Mouse (Mus musculus) heart, embryonic 14.5 days (tissue): Measurements from ENCODE around the gene Tmem80. TPM values are rescaled to one million over a fixed set of nuclear protein-coding genes. Genes with fewer than 3 reads are reported as not detected.

Source experiments
- ATAC-seq: fragments of 200-750 bp; cut with Nextera tagmentation; 2 replicates; pipeline ENCODE4 v1.8.0; 2017; ENCODE audit warnings: low read depth, moderate TSS enrichment; ENCODE audit not compliant: insufficient number of reproducible peaks, insufficient read depth, low FRiP score
- H3K27ac ChIP-seq, 2 experiments: fragments of 200-500 bp in 1 of 2; fragments of 300-500 bp in 1 of 2; sonication (generic) in 1 of 2; replicated peaks in 1 of 2; 2 replicates each; pipeline ENCODE4 v1.5.1; 2012 to 2014; ENCODE audit warnings: low read depth in 2 of 2, low read length in 2 of 2, control low read depth in 1 of 2, mild to moderate bottlenecking in 1 of 2, mixed read lengths in 1 of 2; ENCODE audit not compliant: control insufficient read depth in 1 of 2, insufficient read depth in 1 of 2
- H3K27me3 ChIP-seq: fragments of 300-500 bp; sonication (generic); 2 replicates; pipeline ENCODE4 v1.6.1; 2014; ENCODE audit warnings: mild to moderate bottlenecking, low read length, control low read depth; ENCODE audit not compliant: control insufficient read depth, insufficient read depth
- H3K36me3 ChIP-seq: fragments of 300-500 bp; sonication (generic); 2 replicates; pipeline ENCODE4 v1.6.1; 2014; ENCODE audit warnings: mild to moderate bottlenecking, control low read depth, low read length, mixed read lengths; ENCODE audit not compliant: control insufficient read depth, insufficient read depth
- H3K4me1 ChIP-seq, 2 experiments: fragments of 200-500 bp in 1 of 2; fragments of 300-500 bp in 1 of 2; sonication (generic) in 1 of 2; 2 replicates each; pipeline ENCODE4 v1.6.1; 2012 to 2014; ENCODE audit warnings: low read length in 2 of 2, control low read depth in 1 of 2, mixed read lengths in 1 of 2; ENCODE audit not compliant: control insufficient read depth in 2 of 2, insufficient read depth in 2 of 2
- H3K4me2 ChIP-seq: fragments of 300-500 bp; sonication (generic); 2 replicates; pipeline ENCODE4 v1.6.1; 2014; ENCODE audit warnings: mild to moderate bottlenecking, low read length
- H3K4me3 ChIP-seq, 2 experiments: fragments of 200-500 bp in 1 of 2; fragments of 300-500 bp in 1 of 2; sonication (generic) in 1 of 2; 2 replicates each; pipeline ENCODE4 v1.5.1; 2012 to 2014; ENCODE audit warnings: low read length in 2 of 2, mild to moderate bottlenecking in 2 of 2, control low read depth in 1 of 2, low read depth in 1 of 2, moderate library complexity in 1 of 2; ENCODE audit not compliant: control insufficient read depth in 1 of 2, insufficient read depth in 1 of 2
- H3K9ac ChIP-seq: fragments of 300-500 bp; sonication (generic); 2 replicates; pipeline ENCODE4 v1.6.1; 2014; ENCODE audit warnings: mild to moderate bottlenecking, low read length
- H3K9me3 ChIP-seq: fragments of 300-500 bp; sonication (generic); 2 replicates; pipeline ENCODE4 v1.6.1; 2016; ENCODE audit warnings: low read length, control low read depth; ENCODE audit not compliant: control insufficient read depth
- WGBS: fragments of 180-500 bp; shearing (Covaris S2); extraction: QIAGEN DNeasy Blood & Tissue Kit; methylation state at CpG from one replicate; pipeline ENCODE4 v1.1.7; 2014; 5-methylcytosine and 5-hydroxymethylcytosine counted together
- polyA plus RNA-seq: library from polyadenylated mRNA; unstranded; fragments of >200 nt; fragmentation: Nextera tagmentation; extraction: Ambion mirVana; gene quantifications from 2 replicates; pipeline ENCODE4 v1.2.1, GENCODE M21; 2014

The Tmem80 gene
- polyA plus RNA-seq, 1 experiment from 2014 or later = 22.2 TPM

GRCm38 (mm10) chr7:141326546-141327446, 743 bp upstream of the Tmem80 start:
- 0 out of 2 replicates have a peak, but pooled peaks have one; percentile 2 for ATAC-seq
- peak overlapping the region; percentile 99 for H3K4me2 ChIP-seq
- peak overlapping the region; percentile 99 to 100 for H3K27ac ChIP-seq
- no peaks in the 10 kb centered on the region for H3K27me3 ChIP-seq
- peak overlapping the region; percentile 93 for H3K9ac ChIP-seq
- WGBS = 7% methylated on average over 33 of the region's 35 CpGs
- H3K36me3 ChIP-seq = peaks cover 22% of the 10 kb centered on the region
- H3K4me3 ChIP-seq = peak overlapping the region; percentile 71 to 72
- no peaks in the 10 kb centered on the region for H3K9me3 ChIP-seq
- H3K4me1 ChIP-seq = peaks cover 10 to 25% of the 10 kb centered on the region in 2 experiments

GRCm38 (mm10) chr7:141328373-141328990, 943 bp downstream of the Tmem80 start:
- H3K4me3 ChIP-seq = peak overlapping the region; percentile 71 to 72
- no peak for ATAC-seq
- peak overlapping the region; percentile 99 to 100 for H3K27ac ChIP-seq
- H3K4me2 ChIP-seq = peak overlapping the region; percentile 99
- H3K4me1 ChIP-seq = peaks cover 10 to 25% of the 10 kb centered on the region in 2 experiments
- peak overlapping the region; percentile 93 for H3K9ac ChIP-seq
- peaks cover 14% of the 10 kb centered on the region for H3K36me3 ChIP-seq
- no peaks in the 10 kb centered on the region for H3K9me3 ChIP-seq
- 18% methylated on average over 24 of the region's 24 CpGs for whole genome bisulfite sequencing
- H3K27me3 ChIP-seq = no peaks in the 10 kb centered on the region

GRCm38 (mm10) chr7:141330706-141331105, 3.2 kb downstream of the Tmem80 start:
- H3K36me3 ChIP-seq = peaks cover 23% of the 10 kb centered on the region
- no peak overlapping the region for H3K4me3 ChIP-seq
- no peaks in the 10 kb centered on the region for H3K9me3 ChIP-seq
- no peak overlapping the region for H3K9ac ChIP-seq
- no peak for ATAC-seq
- no peaks in the 10 kb centered on the region for H3K27me3 ChIP-seq
- H3K27ac ChIP-seq = no peak overlapping the region
- H3K4me1 ChIP-seq = peaks cover 10 to 19% of the 10 kb centered on the region in 2 experiments
- H3K4me2 ChIP-seq = no peak overlapping the region

- no peak overlapping the region for H3K27ac ChIP-seq
- peaks cover under 1 to 6% of the 10 kb centered on the region in 2 experiments for H3K4me1 ChIP-seq
- H3K4me2 ChIP-seq = no peak overlapping the region
- no peak for ATAC-seq
- no peak overlapping the region for H3K4me3 ChIP-seq
- H3K9ac ChIP-seq = no peak overlapping the region
- 80% methylated on average over 6 of the region's 6 CpGs for whole genome bisulfite sequencing
- peaks cover 23% of the 10 kb centered on the region for H3K36me3 ChIP-seq
- no peaks in the 10 kb centered on the region for H3K9me3 ChIP-seq
- H3K27me3 ChIP-seq = no peaks in the 10 kb centered on the region
Measured at GRCm38 (mm10) chr7:141331990-141332389, 4.5 kb downstream of the Tmem80 start.

GRCm38 (mm10) chr7:141335044-141335579, 7.6 kb downstream of the Tmem80 start:
- no peak overlapping the region for H3K4me3 ChIP-seq
- H3K4me1 ChIP-seq = peaks cover 3 to 6% of the 10 kb centered on the region in 2 experiments
- no peak overlapping the region for H3K27ac ChIP-seq
- H3K9ac ChIP-seq = no peak overlapping the region
- WGBS = 73% methylated on average over 2 of the region's 2 CpGs
- peaks cover 23% of the 10 kb centered on the region for H3K36me3 ChIP-seq
- ATAC-seq = no peak
- 0 out of 2 replicates have a peak, but pooled peaks cover 3% of the 10 kb centered on the region for H3K27me3 ChIP-seq
- no peaks in the 10 kb centered on the region for H3K9me3 ChIP-seq
- H3K4me2 ChIP-seq = no peak overlapping the region

GRCm38 (mm10) chr7:141335682-141336081, 8.1 kb downstream of the Tmem80 start:
- no peak overlapping the region for H3K9ac ChIP-seq
- no peak overlapping the region for H3K4me3 ChIP-seq
- 91% methylated on average over 4 of the region's 4 CpGs for WGBS

GRCm38 (mm10) chr7:141336296-141336695, 8.8 kb downstream of the Tmem80 start:
- WGBS = 78% methylated on average over 3 of the region's 3 CpGs

More at GRCm38 (mm10) chr7:141335682-141336081, 8.1 kb downstream of the Tmem80 start:
- peaks cover 3 to 6% of the 10 kb centered on the region in 2 experiments for H3K4me1 ChIP-seq
- H3K4me2 ChIP-seq = no peak overlapping the region
- no peak overlapping the region for H3K27ac ChIP-seq
- H3K27me3 ChIP-seq = 0 out of 2 replicates have a peak, but pooled peaks cover 3% of the 10 kb centered on the region
- peaks cover 23% of the 10 kb centered on the region for H3K36me3 ChIP-seq
- no peak for ATAC-seq
- H3K9me3 ChIP-seq = no peaks in the 10 kb centered on the region

More at GRCm38 (mm10) chr7:141336296-141336695, 8.8 kb downstream of the Tmem80 start:
- Histone ChIP-seq H3K4me1 (peaks cover 3 to 6% of the 10 kb centered on the region in 2 experiments), H3K36me3 (peaks cover 23% of the 10 kb centered on the region), H3K27ac (no peak overlapping the region), H3K9ac (no peak overlapping the region), H3K9me3 (no peaks in the 10 kb centered on the region), H3K4me3 (no peak overlapping the region), H3K4me2 (no peak overlapping the region), H3K27me3 (0 out of 2 replicates have a peak, but pooled peaks cover 3% of the 10 kb centered on the region)
- no peak for ATAC-seq
